Mouse (Mus musculus) limb, embryonic 12.5 days (tissue): ENCODE results near the gene Gm20388. TPM values are rescaled to one million over a fixed set of nuclear protein-coding genes. Genes with fewer than 3 reads are reported as not detected.

Experiments
- ATAC-seq: fragments of 200-750 bp; cut with Nextera tagmentation; 2 replicates; pipeline ENCODE4 v1.8.0; 2017; ENCODE audit warnings: low read depth, moderate TSS enrichment; ENCODE audit not compliant: insufficient number of reproducible peaks, insufficient read depth, low FRiP score, low TSS enrichment
- H3K27ac ChIP-seq: fragments of 300-500 bp; sonication (generic); 2 replicates; pipeline ENCODE4 v1.5.1; 2016; ENCODE audit warnings: mild to moderate bottlenecking, moderate library complexity
- H3K27me3 ChIP-seq: fragments of 300-500 bp; sonication (generic); 2 replicates; pipeline ENCODE4 v1.6.1; 2016; ENCODE audit warnings: mild to moderate bottlenecking, moderate library complexity
- H3K36me3 ChIP-seq: fragments of 300-500 bp; sonication (generic); 2 replicates; pipeline ENCODE4 v1.6.1; 2016; ENCODE audit warnings: mild to moderate bottlenecking, moderate library complexity
- H3K4me1 ChIP-seq: fragments of 300-500 bp; sonication (generic); replicated peaks from 2 replicates; pipeline ENCODE4 v1.6.1; 2016
- H3K4me2 ChIP-seq: fragments of 300-500 bp; sonication (generic); 2 replicates; pipeline ENCODE4 v1.6.1; 2016; ENCODE audit warnings: mild to moderate bottlenecking, moderate library complexity
- H3K4me3 ChIP-seq: fragments of 300-500 bp; sonication (generic); replicated peaks from 2 replicates; pipeline ENCODE4 v1.5.1; 2016; ENCODE audit warnings: mild to moderate bottlenecking
- H3K9ac ChIP-seq: fragments of 300-500 bp; sonication (generic); replicated peaks from 2 replicates; pipeline ENCODE4 v1.6.1; 2016; ENCODE audit warnings: mild to moderate bottlenecking, moderate library complexity
- H3K9me3 ChIP-seq: fragments of 300-500 bp; sonication (generic); 2 replicates; pipeline ENCODE4 v1.6.1; 2016; ENCODE audit warnings: mild to moderate bottlenecking, moderate library complexity
- WGBS: fragments of 180-500 bp; shearing (Covaris S2); methylation state at CpG from one replicate; pipeline ENCODE4 v1.1.7; 2016; 5-methylcytosine and 5-hydroxymethylcytosine counted together
- polyA plus RNA-seq: library from polyadenylated mRNA; unstranded; fragments of >200 nt; fragmentation: Nextera tagmentation; extraction: Ambion mirVana; gene quantifications from 2 replicates; pipeline ENCODE4 v1.2.1, GENCODE M21; 2016

The Gm20388 gene
- polyA plus RNA-seq, 1 experiment from 2014 or later = not detected

GRCm38 (mm10) chr8:124282878-124283630 is 4372.4 kb downstream of the Gm20388 start:
- Histone ChIP-seq H3K27ac (peak overlapping the region; percentile 84), H3K27me3 (no peaks in the 10 kb centered on the region), H3K4me3 (no peak overlapping the region), H3K4me1 (peaks cover 54% of the 10 kb centered on the region), H3K9ac (no peak overlapping the region; the same call in 1 of the 2 replicates), H3K4me2 (no peak overlapping the region), H3K9me3 (no peaks in the 10 kb centered on the region), H3K36me3 (0 out of 2 replicates have a peak, but pooled peaks cover 2% of the 10 kb centered on the region)
- ATAC-seq = no peak
- 76% methylated on average over 12 of the region's 12 CpGs for WGBS

GRCm38 (mm10) chr8:124283644-124284332 is 4373.1 kb downstream of the Gm20388 start:
- Histone ChIP-seq H3K27ac (peak overlapping the region; percentile 84), H3K4me3 (no peak overlapping the region), H3K9me3 (no peaks in the 10 kb centered on the region), H3K27me3 (no peaks in the 10 kb centered on the region), H3K4me1 (peaks cover 54% of the 10 kb centered on the region), H3K36me3 (no peaks in the 10 kb centered on the region), H3K4me2 (no peak overlapping the region), H3K9ac (peak overlapping the region; percentile 27; the same call in 1 of the 2 replicates)
- 63% methylated on average over 11 of the region's 11 CpGs for WGBS
- ATAC-seq = no peak

- H3K27ac ChIP-seq = peak overlapping the region; percentile 84
These were observed 4373.7 kb downstream of the Gm20388 start for GRCm38 (mm10) chr8:124284333-124284711.

GRCm38 (mm10) chr8:124284984-124285576 is 4374.4 kb downstream of the Gm20388 start:
- no peak for ATAC-seq
- H3K4me1 ChIP-seq = peaks cover 49% of the 10 kb centered on the region
- no peak overlapping the region for H3K4me3 ChIP-seq
- peak overlapping the region; percentile 84 for H3K27ac ChIP-seq
- H3K36me3 ChIP-seq = no peaks in the 10 kb centered on the region
- no peak overlapping the region for H3K9ac ChIP-seq
- 58% methylated on average over 9 of the region's 9 CpGs for WGBS
- no peaks in the 10 kb centered on the region for H3K9me3 ChIP-seq
- H3K4me2 ChIP-seq = no peak overlapping the region
- H3K27me3 ChIP-seq = no peaks in the 10 kb centered on the region

More at GRCm38 (mm10) chr8:124284333-124284711, 4373.7 kb downstream of the Gm20388 start:
- Histone ChIP-seq H3K4me3 (no peak overlapping the region), H3K36me3 (no peaks in the 10 kb centered on the region), H3K27me3 (no peaks in the 10 kb centered on the region), H3K9me3 (no peaks in the 10 kb centered on the region), H3K4me1 (peaks cover 54% of the 10 kb centered on the region), H3K4me2 (no peak overlapping the region), H3K9ac (0 out of 2 replicates have a peak overlapping the region, but pooled peaks have one; percentile 27)
- no peak for ATAC-seq
- WGBS = 17% methylated on average over 6 of the region's 6 CpGs

- Histone ChIP-seq H3K27ac (0 out of 2 replicates have a peak overlapping the region, but pooled peaks have one; percentile 41), H3K4me2 (no peak overlapping the region), H3K4me3 (no peak overlapping the region), H3K4me1 (peaks cover 52% of the 10 kb centered on the region), H3K9me3 (no peaks in the 10 kb centered on the region), H3K27me3 (no peaks in the 10 kb centered on the region), H3K9ac (no peak overlapping the region), H3K36me3 (no peaks in the 10 kb centered on the region)
- no peak for ATAC-seq
- WGBS = 64% methylated on average over 4 of the region's 4 CpGs
These were observed 4376.0 kb downstream of the Gm20388 start for GRCm38 (mm10) chr8:124286461-124287124.

- no peak overlapping the region for H3K4me2 ChIP-seq
- WGBS = 75% methylated on average over 4 of the region's 4 CpGs
- no peaks in the 10 kb centered on the region for H3K36me3 ChIP-seq
- H3K4me1 ChIP-seq = peaks cover 52% of the 10 kb centered on the region
- ATAC-seq = no peak
- no peaks in the 10 kb centered on the region for H3K9me3 ChIP-seq
- H3K4me3 ChIP-seq = no peak overlapping the region
- H3K27ac ChIP-seq = no peak overlapping the region
- H3K9ac ChIP-seq = no peak overlapping the region
- H3K27me3 ChIP-seq = no peaks in the 10 kb centered on the region
These were observed 4377.7 kb downstream of the Gm20388 start for GRCm38 (mm10) chr8:124288215-124288864.

- no peak for ATAC-seq
- peaks cover 52% of the 10 kb centered on the region for H3K4me1 ChIP-seq
- no peak overlapping the region for H3K4me2 ChIP-seq
- no peaks in the 10 kb centered on the region for H3K27me3 ChIP-seq
- H3K9me3 ChIP-seq = no peaks in the 10 kb centered on the region
- 82% methylated on average over 5 of the region's 5 CpGs for WGBS
- no peaks in the 10 kb centered on the region for H3K36me3 ChIP-seq
- H3K9ac ChIP-seq = no peak overlapping the region
- no peak overlapping the region for H3K4me3 ChIP-seq
- H3K27ac ChIP-seq = no peak overlapping the region
These were observed 4378.9 kb downstream of the Gm20388 start for GRCm38 (mm10) chr8:124289481-124290050.

- H3K9me3 ChIP-seq = no peaks in the 10 kb centered on the region
- H3K27ac ChIP-seq = no peak overlapping the region
- peaks cover 3% of the 10 kb centered on the region; the same call in 1 of the 2 replicates for H3K36me3 ChIP-seq
- H3K9ac ChIP-seq = no peak overlapping the region
- H3K27me3 ChIP-seq = no peaks in the 10 kb centered on the region
- no peak overlapping the region for H3K4me3 ChIP-seq
- no peak overlapping the region for H3K4me2 ChIP-seq
- peaks cover 43% of the 10 kb centered on the region for H3K4me1 ChIP-seq
- 94% methylated on average over 9 of the region's 9 CpGs for WGBS
- no peak for ATAC-seq
These were observed 4380.5 kb downstream of the Gm20388 start for GRCm38 (mm10) chr8:124290911-124291691.

GRCm38 (mm10) chr8:124291693-124292092 is 4381.1 kb downstream of the Gm20388 start:
- WGBS = 89% methylated on average over 5 of the region's 5 CpGs
- Histone ChIP-seq H3K4me2 (no peak overlapping the region), H3K36me3 (peaks cover 3% of the 10 kb centered on the region; the same call in 1 of the 2 replicates), H3K27me3 (no peaks in the 10 kb centered on the region), H3K27ac (no peak overlapping the region), H3K4me3 (no peak overlapping the region), H3K9ac (no peak overlapping the region), H3K4me1 (peaks cover 38% of the 10 kb centered on the region), H3K9me3 (no peaks in the 10 kb centered on the region)
- no peak for ATAC-seq

- H3K4me2 ChIP-seq = no peak overlapping the region
- no peak overlapping the region for H3K27ac ChIP-seq
- H3K9me3 ChIP-seq = no peaks in the 10 kb centered on the region
- 73% methylated on average over 9 of the region's 9 CpGs for WGBS
- peaks cover 3% of the 10 kb centered on the region; the same call in 1 of the 2 replicates for H3K36me3 ChIP-seq
- H3K27me3 ChIP-seq = no peaks in the 10 kb centered on the region
- peaks cover 33% of the 10 kb centered on the region for H3K4me1 ChIP-seq
- no peak for ATAC-seq
- H3K4me3 ChIP-seq = no peak overlapping the region
- H3K9ac ChIP-seq = no peak overlapping the region
These were observed 4382.3 kb downstream of the Gm20388 start for GRCm38 (mm10) chr8:124292965-124293364.
